Comparison of ENCODE assay signal across 19 mouse cellular contexts in genomic region chr11:63508727-63509126, GRCm38 (mm10).
A peak's percentile ranks its signal among the peaks of the same experiment; 100 is the strongest.
DNase-seq lines count a peak whose midpoint lies in the region; ATAC-seq and TF ChIP-seq lines count a peak whose summit lies in the region.
"Had no signal": no experiment of that assay in that cellular context is flagged by ENCODE, and none has a peak within 500 bp of the region (broad histone marks: within the 10 kb centered on the region; RNA-seq: fewer than 3 reads in every experiment).

No protein-coding gene starts in this region.

- H3K9me3 ChIP-seq in liver, postnatal 0 days (ENCODE audit: low read length): no peaks in the 10 kb centered on the region
- no peaks in the 10 kb centered on the region for H3K9me3 ChIP-seq in liver, embryonic 12.5 days (replicated peaks)
- H3K9me3 ChIP-seq: embryonic facial prominence, embryonic 12.5 days; forebrain, embryonic 13.5 days had no signal

- no peak overlapping the region for H3K27ac ChIP-seq in liver, postnatal 0 days (ENCODE audit: low read depth)
- no peak overlapping the region for H3K27ac ChIP-seq in liver, embryonic 12.5 days
- H3K27ac ChIP-seq: embryonic facial prominence, embryonic 10.5 days; embryonic facial prominence, embryonic 12.5 days; forebrain, embryonic 13.5 days; forebrain, embryonic 15.5 days had no signal

- no peak for DNase-seq in frontal cortex, adult 2 months (ENCODE audit: extremely low spot score in 1 of 2, low spot score in 1 of 2)
- no peak for DNase-seq in liver, postnatal 0 days
- DNase-seq in lung, postnatal 36 days: peak; percentile 15
- DNase-seq in lung, postnatal 4 days: no peak
- no peak for DNase-seq in left cerebral cortex, postnatal 36 days (ENCODE audit: low spot score in 2 of 2)
- DNase-seq: adrenal gland, adult 2 months; adrenal gland, postnatal 10 days; adrenal gland, postnatal 25 days; cerebellum, adult 11-12 months; cerebellum, adult 2 months; cerebellum, adult 9-10 months; cerebellum, postnatal 10 days; cerebellum, postnatal 25 days had no signal

- no peak overlapping the region for H3K4me3 ChIP-seq in liver, postnatal 0 days (ENCODE audit: low read depth, low read length)
- no peak overlapping the region for H3K4me3 ChIP-seq in liver, embryonic 12.5 days
- H3K4me3 ChIP-seq: embryonic facial prominence, embryonic 10.5 days; embryonic facial prominence, embryonic 12.5 days; forebrain, embryonic 13.5 days; forebrain, embryonic 15.5 days had no signal

- peak; percentile 72 for ATAC-seq in frontal cortex, adult (ENCODE audit: low TSS enrichment)
- ATAC-seq in liver, postnatal 0 days: 0 out of 2 replicates have a peak, but pooled peaks have one; percentile 35
- ATAC-seq in liver, embryonic 12.5 days: no peak
- ATAC-seq: forebrain, embryonic 13.5 days; forebrain, embryonic 15.5 days had no signal

- no peak for TF ChIP-seq EP300 in liver, postnatal 0 days (IDR thresholded peaks at IDR 0.05; ENCODE audit: low read depth)

- H3K9ac ChIP-seq in liver, postnatal 0 days (replicated peaks): no peak overlapping the region
- H3K9ac ChIP-seq in liver, embryonic 12.5 days: no peak overlapping the region
- H3K9ac ChIP-seq: embryonic facial prominence, embryonic 12.5 days; forebrain, embryonic 13.5 days; forebrain, embryonic 15.5 days had no signal

- TF ChIP-seq CTCF in liver, postnatal 0 days (IDR thresholded peaks at IDR 0.05; ENCODE audit: low read depth): no peak

- WGBS in liver, postnatal 0 days (ENCODE audit: insufficient replicate concordance): 52% methylated on average over 2 of the region's 2 CpGs
- 68% methylated on average over 2 of the region's 2 CpGs for WGBS in liver, embryonic 12.5 days (ENCODE audit: insufficient replicate concordance)

- intact Hi-C loops in left cerebral cortex, postnatal 36 days (cut with DNase I): no loop called here

- no peaks in the 10 kb centered on the region for H3K4me1 ChIP-seq in liver, postnatal 0 days (ENCODE audit: insufficient read depth)
- no peaks in the 10 kb centered on the region for H3K4me1 ChIP-seq in liver, embryonic 12.5 days
- H3K4me1 ChIP-seq: embryonic facial prominence, embryonic 10.5 days; embryonic facial prominence, embryonic 12.5 days; forebrain, embryonic 13.5 days; forebrain, embryonic 15.5 days had no signal

- H3K27me3 ChIP-seq in liver, postnatal 0 days (ENCODE audit: insufficient read depth, low read length): no peaks in the 10 kb centered on the region
- H3K27me3 ChIP-seq in liver, embryonic 12.5 days (replicated peaks): no peaks in the 10 kb centered on the region
- H3K27me3 ChIP-seq: embryonic facial prominence, embryonic 12.5 days; forebrain, embryonic 13.5 days; forebrain, embryonic 15.5 days had no signal

- H3K4me2 ChIP-seq in liver, postnatal 0 days (ENCODE audit: low read depth, low read length): no peak overlapping the region
- H3K4me2 ChIP-seq in liver, embryonic 12.5 days: no peak overlapping the region
- H3K4me2 ChIP-seq: embryonic facial prominence, embryonic 12.5 days; forebrain, embryonic 13.5 days; forebrain, embryonic 15.5 days had no signal

- no peaks in the 10 kb centered on the region for H3K36me3 ChIP-seq in liver, postnatal 0 days (replicated peaks; ENCODE audit: insufficient read depth, low read length)
- H3K36me3 ChIP-seq in liver, embryonic 12.5 days: no peaks in the 10 kb centered on the region
- H3K36me3 ChIP-seq: embryonic facial prominence, embryonic 10.5 days; embryonic facial prominence, embryonic 12.5 days; forebrain, embryonic 15.5 days had no signal
